Mouse (Mus musculus) olfactory bulb, adult 2 months (tissue): ENCODE measurements at regions not wholly inside any gene's neighbourhood (a gene's known extent, or its start where the extent isn't known, plus 50 kb on each side); places are given as distances from the start of the nearest gene placed in this dataset.

Source experiments
- H3K27ac ChIP-seq: fragments of 200-500 bp; 2 replicates; pipeline ENCODE4 v1.5.1; 2012; ENCODE audit warnings: low read depth, low read length; ENCODE audit not compliant: insufficient read depth
- H3K4me1 ChIP-seq: fragments of 200-500 bp; 2 replicates; pipeline ENCODE4 v1.6.1; 2012; ENCODE audit warnings: low read length; ENCODE audit not compliant: control insufficient read depth, insufficient read depth
- H3K4me3 ChIP-seq: fragments of 200-500 bp; 2 replicates; pipeline ENCODE4 v1.5.1; 2012; ENCODE audit warnings: mild to moderate bottlenecking, low read depth, low read length, moderate library complexity; ENCODE audit not compliant: insufficient read depth
- CTCF ChIP-seq: fragments of 200-500 bp; IDR thresholded peaks from 2 replicates; pipeline ENCODE4 v1.5.1; 2012; ENCODE audit warnings: low read depth, mild to moderate bottlenecking, low read length, moderate library complexity; ENCODE audit not compliant: insufficient read depth
- POLR2A ChIP-seq: fragments of 200-500 bp; IDR thresholded peaks from 2 replicates; pipeline ENCODE4 v1.6.1; 2012; ENCODE audit warnings: mild to moderate bottlenecking, low read depth, low read length, moderate library complexity; ENCODE audit not compliant: insufficient read depth
- WGBS: fragments of 180-500 bp; shearing (Covaris S2); methylation state at CpG from one replicate; pipeline ENCODE4 v1.1.7; 2018; 5-methylcytosine and 5-hydroxymethylcytosine counted together

DNA sequence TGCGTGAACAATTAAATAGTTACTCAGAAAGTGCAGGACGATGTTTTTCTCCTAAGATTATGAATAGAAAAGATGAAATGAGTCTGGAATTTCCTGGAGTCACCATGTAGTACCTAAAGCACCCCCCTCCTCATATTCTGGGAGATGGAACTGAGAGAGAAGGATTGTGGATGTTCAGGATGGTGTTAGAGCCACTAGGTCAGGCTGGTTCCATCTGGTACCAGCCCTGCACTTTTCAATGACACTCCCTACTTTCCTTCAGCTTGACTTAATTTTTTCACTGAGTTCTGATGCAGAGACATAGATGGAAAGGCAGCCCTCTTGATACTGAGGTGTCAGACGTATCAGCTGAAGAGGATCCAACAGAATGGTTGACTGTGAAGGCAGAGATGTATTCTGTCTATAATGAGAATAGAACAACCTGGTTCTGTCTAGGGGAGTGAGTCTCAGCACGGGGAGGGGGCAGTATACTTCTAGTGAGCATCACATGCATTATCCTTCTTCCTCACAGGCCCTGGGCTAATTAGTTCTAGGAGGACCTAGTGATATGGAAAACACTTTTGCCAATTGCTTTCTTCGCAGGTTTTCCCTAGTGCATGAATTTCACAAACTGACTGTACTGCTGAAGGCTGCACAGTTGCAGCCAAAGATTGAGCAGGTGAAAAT is 60.8 kb upstream of the E2f3 start:
- Histone ChIP-seq H3K27ac (no peak overlapping the region), H3K4me3 (no peak overlapping the region), H3K4me1 (peaks cover 3% of the 10 kb centered on the region; the same call in 1 of the 2 replicates)
- TF ChIP-seq POLR2A (no peak), CTCF (no peak)
- WGBS = 83% methylated on average over 5 of the region's 5 CpGs

DNA sequence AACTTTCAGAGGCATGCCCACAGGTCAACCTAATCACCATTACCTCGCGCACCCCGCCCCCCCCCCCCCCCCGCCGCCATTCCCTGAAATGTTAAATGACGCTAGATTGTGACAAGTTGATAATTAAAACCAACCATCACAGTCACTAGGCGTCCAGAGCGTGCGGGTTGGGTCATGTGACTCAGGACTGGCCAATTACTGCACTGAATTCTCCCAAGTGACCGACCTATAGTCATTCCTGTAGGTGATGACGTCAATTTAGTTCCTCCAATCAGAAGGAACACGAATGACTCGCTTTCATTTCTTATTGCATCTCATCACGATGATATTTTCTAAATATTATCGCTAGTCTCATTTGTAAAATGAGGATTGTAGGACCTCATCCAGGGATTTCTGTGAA is 60.2 kb upstream of the E2f3 start:
- H3K4me1 ChIP-seq = peaks cover 3% of the 10 kb centered on the region; the same call in 1 of the 2 replicates
- TF ChIP-seq CTCF (no peak), POLR2A (no peak)
- H3K4me3 ChIP-seq = no peak overlapping the region
- no peak overlapping the region for H3K27ac ChIP-seq
- WGBS = 70% methylated on average over 15 of the region's 15 CpGs

DNA sequence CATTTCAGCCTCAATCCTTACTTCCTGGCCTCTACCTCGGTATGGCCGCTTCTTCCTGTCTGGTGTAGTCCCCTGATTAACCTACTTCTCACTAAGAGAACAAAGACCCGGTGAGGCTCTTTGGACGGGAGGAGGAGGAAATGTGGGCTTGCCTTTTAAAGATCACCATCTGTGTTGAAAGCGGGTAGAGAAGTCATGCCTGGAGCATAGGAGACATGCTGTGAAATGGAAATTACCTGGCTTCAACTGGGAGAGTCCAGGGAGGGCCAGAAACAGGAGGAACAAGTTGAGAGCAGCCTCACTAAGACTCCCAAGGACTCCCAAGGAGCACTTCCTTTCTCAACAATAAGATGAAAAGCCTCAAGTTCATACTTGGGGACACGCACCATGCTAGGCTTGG is 59.4 kb upstream of the E2f3 start:
- Histone ChIP-seq H3K4me3 (no peak overlapping the region), H3K4me1 (peaks cover 3% of the 10 kb centered on the region; the same call in 1 of the 2 replicates), H3K27ac (no peak overlapping the region)
- 77% methylated on average over 6 of the region's 6 CpGs for WGBS
- TF ChIP-seq POLR2A (no peak), CTCF (no peak)

DNA sequence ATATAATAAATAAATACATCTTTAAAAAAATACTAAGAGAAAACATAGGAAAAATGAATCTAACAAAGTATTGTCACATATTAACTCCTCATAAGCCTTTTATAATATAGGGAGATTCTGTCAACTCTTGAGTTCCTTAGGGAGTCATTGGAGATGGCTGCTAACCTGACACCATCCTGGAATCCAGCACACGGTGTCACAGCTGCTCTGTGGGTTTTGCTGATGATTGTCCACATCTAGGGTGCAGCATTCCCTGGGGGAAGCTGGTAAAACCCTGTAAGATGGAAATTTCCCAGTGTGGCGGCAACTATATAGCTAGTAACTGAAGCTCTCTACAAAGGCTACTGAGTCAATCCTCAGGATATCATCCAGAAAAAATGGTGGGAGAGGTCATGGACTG is 58.9 kb upstream of the E2f3 start:
- 92% methylated on average over 2 of the region's 2 CpGs for WGBS

DNA sequence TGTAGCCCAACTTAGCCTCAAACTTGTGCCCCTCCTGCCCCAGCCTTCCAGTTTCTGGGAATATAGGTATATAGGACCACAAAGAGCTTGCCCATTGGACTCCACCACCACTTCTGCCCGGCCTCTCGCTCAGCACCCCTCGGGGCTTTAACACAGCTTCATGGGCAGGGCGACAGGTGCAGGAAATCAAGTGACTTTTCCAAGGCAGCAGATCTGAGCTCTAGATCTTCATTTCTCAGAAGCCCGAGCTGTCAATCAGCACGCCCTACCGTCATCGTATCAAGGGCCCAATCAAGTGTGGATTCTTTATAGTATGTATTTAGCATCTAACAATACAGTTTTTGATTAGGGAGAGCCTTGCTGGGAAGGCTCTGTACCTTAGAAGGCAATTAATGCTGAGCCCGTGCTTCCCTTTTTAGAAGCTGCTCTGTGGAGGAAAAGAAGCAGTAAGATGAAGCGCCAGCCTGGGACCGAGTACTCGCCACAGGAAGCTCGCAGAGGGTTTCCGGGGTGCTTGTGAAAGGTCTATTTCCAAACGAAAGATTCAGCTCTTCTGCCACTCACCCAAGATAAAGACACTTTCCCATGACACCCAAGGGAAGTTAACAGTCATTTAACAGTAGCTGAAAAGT is 56.9 kb upstream of the E2f3 start:
- H3K4me3 ChIP-seq = no peak overlapping the region
- H3K4me1 ChIP-seq = peaks cover 3% of the 10 kb centered on the region; the same call in 1 of the 2 replicates
- peak overlapping the region; percentile 21; the same call in 1 of the 2 replicates for H3K27ac ChIP-seq
- TF ChIP-seq POLR2A (no peak), CTCF (no peak)
- 49% methylated on average over 15 of the region's 15 CpGs for WGBS

More for the DNA sequence above, 58.9 kb upstream of the E2f3 start:
- H3K4me1 ChIP-seq = peaks cover 3% of the 10 kb centered on the region; the same call in 1 of the 2 replicates
- no peak overlapping the region for H3K4me3 ChIP-seq
- H3K27ac ChIP-seq = no peak overlapping the region
- TF ChIP-seq POLR2A = no peak
- TF ChIP-seq CTCF = no peak

DNA sequence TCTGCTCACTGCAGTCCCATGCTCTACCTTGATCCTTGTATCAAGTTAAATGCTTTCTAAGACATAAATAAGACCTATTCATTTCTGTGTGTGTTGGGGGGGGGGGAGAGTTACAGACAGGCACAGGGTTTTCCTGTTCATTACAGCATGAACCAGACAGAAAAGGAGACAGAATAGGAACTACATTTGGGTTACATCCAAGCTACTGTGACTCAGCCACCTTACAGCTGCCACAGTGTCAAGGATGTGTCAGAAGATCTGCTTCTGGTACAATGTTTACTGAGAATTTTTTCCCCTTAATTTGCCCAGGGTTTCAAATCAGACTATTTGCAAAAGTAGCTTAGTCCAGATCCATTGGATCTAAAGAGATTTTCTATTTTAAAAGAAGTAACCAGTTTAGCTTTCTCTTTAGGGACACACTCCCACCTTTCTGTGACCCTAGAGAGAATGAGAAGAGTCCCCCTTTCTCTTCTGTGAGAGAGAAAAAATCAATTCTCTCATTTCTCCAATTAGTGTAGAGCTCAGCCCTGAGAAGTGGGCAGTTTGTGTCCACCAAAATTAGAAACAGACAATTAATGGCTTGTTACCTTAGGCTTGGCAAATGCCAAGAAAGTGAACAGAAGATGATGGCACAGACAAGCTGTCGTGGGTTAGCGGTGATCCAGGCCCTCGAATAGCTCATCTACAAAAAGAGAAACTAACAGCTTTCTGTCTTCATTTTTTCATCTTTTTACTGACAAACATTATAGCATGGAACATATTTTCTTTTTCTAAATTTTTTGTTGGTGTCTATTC is 55.8 kb upstream of the E2f3 start:
- Histone ChIP-seq H3K4me3 (no peak overlapping the region), H3K4me1 (peaks cover 3% of the 10 kb centered on the region; the same call in 1 of the 2 replicates), H3K27ac (0 out of 2 replicates have a peak overlapping the region, but pooled peaks have one; percentile 37)
- WGBS = 82% methylated on average over 3 of the region's 3 CpGs
- TF ChIP-seq CTCF (no peak), POLR2A (no peak)

DNA sequence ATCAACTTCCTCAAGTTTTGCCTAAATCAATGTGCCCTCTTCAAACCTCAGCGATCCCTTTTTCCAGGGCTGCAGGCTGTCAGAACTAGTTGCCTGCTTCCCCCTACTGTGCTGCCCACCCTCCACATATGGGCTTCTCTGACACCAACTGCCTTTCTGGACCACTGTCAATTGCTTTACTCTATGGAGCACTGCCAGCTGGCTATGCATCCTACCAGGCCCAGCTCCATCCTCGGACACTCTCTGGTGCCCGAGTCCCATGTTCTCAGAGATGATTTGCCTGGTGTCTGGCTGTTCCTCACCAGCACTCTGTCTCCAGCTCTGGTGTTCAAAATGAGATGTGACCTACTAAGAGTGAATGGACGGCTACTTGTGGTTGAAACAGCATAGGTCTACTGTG is 54.4 kb upstream of the E2f3 start:
- no peak overlapping the region for H3K4me3 ChIP-seq
- no peak overlapping the region for H3K27ac ChIP-seq
- WGBS = 76% methylated on average over 4 of the region's 4 CpGs
- TF ChIP-seq POLR2A (no peak), CTCF (no peak)
- H3K4me1 ChIP-seq = peaks cover 3% of the 10 kb centered on the region; the same call in 1 of the 2 replicates

DNA sequence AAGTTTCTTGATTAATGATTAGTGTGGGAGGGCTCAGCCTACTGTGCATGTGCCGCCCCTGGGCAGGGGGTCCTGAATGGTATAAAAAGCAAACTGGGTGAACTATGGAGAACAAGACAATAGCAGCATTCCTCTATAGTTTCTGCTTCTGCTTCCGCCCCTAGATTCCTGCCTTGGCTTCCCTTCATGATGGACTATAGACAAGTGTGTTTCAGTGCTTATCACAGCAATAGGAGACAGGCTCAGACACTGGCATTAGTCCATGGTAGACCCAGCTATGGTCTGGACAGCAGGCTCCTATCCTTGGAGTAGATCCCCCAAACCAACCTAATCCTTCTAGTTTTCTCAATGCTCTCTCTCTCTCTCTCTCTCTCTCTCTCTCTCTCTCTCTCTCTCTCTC is 53.9 kb upstream of the E2f3 start:
- TF ChIP-seq CTCF (no peak), POLR2A (no peak)
- 67% methylated on average over 2 of the region's 2 CpGs for WGBS
- Histone ChIP-seq H3K27ac (no peak overlapping the region), H3K4me1 (peaks cover 3% of the 10 kb centered on the region; the same call in 1 of the 2 replicates), H3K4me3 (no peak overlapping the region)

DNA sequence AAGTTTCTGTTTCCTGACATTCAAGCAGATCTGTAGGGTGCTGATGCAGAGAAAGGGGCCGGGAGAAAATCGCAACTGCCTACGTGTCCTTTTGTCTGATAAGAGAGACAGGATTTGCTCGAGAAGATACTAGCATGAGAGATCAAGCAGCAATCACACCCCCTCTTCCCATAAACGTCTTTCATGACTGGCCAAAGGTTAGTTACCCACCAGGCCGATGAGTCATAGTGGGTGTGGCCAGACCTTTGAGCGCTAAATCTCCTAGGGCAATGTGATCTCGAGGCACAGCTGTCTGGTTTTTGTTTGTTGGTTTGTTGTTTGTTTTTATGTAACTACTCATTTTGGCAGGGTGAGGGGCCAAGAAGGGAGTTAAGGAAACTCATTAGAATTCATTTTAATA is 50.7 kb upstream of the E2f3 start:
- TF ChIP-seq CTCF (no peak), POLR2A (no peak)
- WGBS = 69% methylated on average over 8 of the region's 8 CpGs
- H3K4me1 ChIP-seq = no peaks in the 10 kb centered on the region

More for the DNA sequence above, 50.7 kb upstream of the E2f3 start:
- H3K27ac ChIP-seq = no peak overlapping the region
- no peak overlapping the region for H3K4me3 ChIP-seq
